Mouse (Mus musculus): Measurements from ENCODE around the gene Poc1a.

DNA sequence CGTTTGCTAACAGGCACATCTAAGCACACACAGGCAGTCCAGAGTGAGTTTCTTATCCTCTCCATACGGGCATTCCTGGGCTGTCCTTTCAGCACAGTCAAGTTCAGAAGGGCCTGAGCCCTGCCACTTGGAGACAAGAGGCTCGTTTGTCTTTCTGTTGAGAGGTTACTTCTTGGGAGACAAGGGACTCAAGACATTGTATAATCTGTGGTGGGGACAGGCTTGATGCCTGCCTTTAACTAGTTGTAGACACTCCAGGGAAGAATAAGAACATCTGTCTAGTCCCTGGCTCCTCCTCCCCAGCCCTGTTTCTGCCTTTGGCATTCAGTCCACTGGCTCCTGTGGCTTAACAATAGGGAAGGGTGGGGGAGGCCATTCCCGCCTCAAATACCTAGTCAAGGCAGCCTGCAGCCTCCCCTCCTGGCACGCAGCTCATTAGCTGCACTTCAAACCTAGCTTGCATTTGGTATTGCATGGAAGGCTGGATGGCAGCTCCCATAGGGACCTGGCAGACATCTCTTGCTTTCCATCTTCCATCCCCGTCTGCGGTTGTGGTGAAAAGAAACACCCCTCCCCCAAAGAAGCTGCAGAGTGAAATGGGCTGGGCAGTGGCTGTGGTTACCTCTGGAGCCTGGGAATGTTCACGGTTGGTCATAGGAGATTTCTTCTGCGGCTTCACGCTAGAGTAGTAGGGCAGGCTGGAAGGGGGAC, 57.8 kb downstream of the Poc1a start:
- TF ChIP-seq CTCF (IDR thresholded peaks at IDR 0.05; ENCODE audit: control insufficient read depth, insufficient read depth, insufficient replicate concordance, low read depth, low read length) (no peak), POLR2A (IDR thresholded peaks at IDR 0.05; ENCODE audit: control insufficient read depth, low read depth, low read length) (no peak)
